Mouse (Mus musculus): Measurements from ENCODE around the gene Mvb12a. TPM values are rescaled to one million over a fixed set of nuclear protein-coding genes. Genes with fewer than 3 reads are reported as not detected.

Gene Mvb12a
- total RNA-seq (2021), result 10 to 100 TPM; 27.0 to 29.7 TPM
- 51.6 and 53.7 TPM in 2 replicates for polyA plus RNA-seq (2012; rRNA removed)
- long read RNA-seq, transcript Mvb12a-201 (9 exons, 1,062 nt), result major isoform, 15 of 17 reads
- long read RNA-seq, partial matches to known transcripts, result 0 of 17 reads
- long read RNA-seq, other reads (novel, unspliced or antisense), result 2 of 17 reads

- Histone ChIP-seq H3K27me3 (ENCODE audit: control insufficient read depth, insufficient read depth, low read length) (no peaks in the 10 kb centered on the region), H3K79me2 (replicated peaks; ENCODE audit: control insufficient read depth, insufficient read depth, low read length) (no peaks in the 10 kb centered on the region), H3K4me3 (peak within 1 kb of the TSS; percentile 85), H3K9ac (ENCODE audit: low read depth, low read length) (peak within 1 kb of the TSS; percentile 75), H3K27ac (peak within 1 kb of the TSS; percentile 85), H3K36me3 (ENCODE audit: control insufficient read depth, insufficient read depth, low read length) (no peaks in the 10 kb centered on the region), H3K4me1 (ENCODE audit: control insufficient read depth, insufficient read depth, low read length) (peaks cover 7% of the 10 kb centered on the region)
- intact Hi-C loops (cut with DNase I), result no loop called here
- DNase-seq, result peak; percentile 95 to 97
- TF ChIP-seq EP300 (IDR thresholded peaks at IDR 0.05; ENCODE audit: insufficient read depth, low read depth, low read length), result no peak
- peak; percentile 74 for TF ChIP-seq POLR2A (IDR thresholded peaks at IDR 0.05; ENCODE audit: insufficient read depth, low read depth, low read length)
- whole genome bisulfite sequencing, result under 1% methylated on average over 55 of the region's 55 CpGs
Observed at GRCm38 (mm10) chr8:71542632-71543343, at the start of gene Mvb12a. TSS of gene Mvb12a (plus strand) at chr8:71542922.

DNA sequence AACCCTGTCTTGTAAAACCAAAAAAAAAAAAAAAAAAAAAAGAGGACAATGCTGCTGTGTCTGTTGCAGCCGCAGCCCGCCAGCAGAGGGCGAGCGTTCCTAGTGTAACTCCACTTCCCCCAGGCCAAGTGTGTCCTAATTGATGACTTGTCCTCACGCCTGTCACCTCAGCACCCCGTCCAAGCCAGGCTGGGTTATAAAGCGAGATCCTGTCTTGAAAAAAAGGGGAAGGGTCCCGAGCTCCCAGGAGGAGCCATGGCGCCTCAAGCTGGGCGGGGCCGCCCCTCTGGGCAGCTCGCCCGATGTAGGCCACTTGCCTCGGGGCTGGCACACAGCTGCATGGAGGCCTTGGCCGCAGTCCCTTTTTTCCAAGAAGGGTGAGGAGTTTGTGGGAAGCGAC lies 47.7 kb upstream of the Mvb12a start:
- Histone ChIP-seq H3K4me1 (ENCODE audit: control insufficient read depth, insufficient read depth, low read length) (peaks cover 29% of the 10 kb centered on the region), H3K79me2 (replicated peaks; ENCODE audit: control insufficient read depth, insufficient read depth, low read length) (no peaks in the 10 kb centered on the region), H3K27ac (peak overlapping the region; percentile 85), H3K36me3 (ENCODE audit: control insufficient read depth, insufficient read depth, low read length) (peaks cover 2% of the 10 kb centered on the region; the same call in 1 of the 2 replicates), H3K4me3 (0 out of 2 replicates have a peak overlapping the region, but pooled peaks have one; percentile 34), H3K9ac (ENCODE audit: low read depth, low read length) (no peak overlapping the region), H3K27me3 (ENCODE audit: control insufficient read depth, insufficient read depth, low read length) (no peaks in the 10 kb centered on the region)
- no peak for TF ChIP-seq POLR2A (IDR thresholded peaks at IDR 0.05; ENCODE audit: insufficient read depth, low read depth, low read length)
- TF ChIP-seq EP300 (IDR thresholded peaks at IDR 0.05; ENCODE audit: insufficient read depth, low read depth, low read length), result peak; percentile 57; the same call in 1 of the 2 replicates
- peak; percentile 81 for TF ChIP-seq CTCF (IDR thresholded peaks at IDR 0.05)
- 5% methylated on average over 16 of the region's 16 CpGs for WGBS
- DNase-seq, result peak; percentile 88 to 91
- intact Hi-C loops (cut with DNase I), result loop anchor here (1.0 to 5.0 kb wide), 2 partner anchors 26 to 97 kb away; partner anchors contain the start of gene Pgls

DNA sequence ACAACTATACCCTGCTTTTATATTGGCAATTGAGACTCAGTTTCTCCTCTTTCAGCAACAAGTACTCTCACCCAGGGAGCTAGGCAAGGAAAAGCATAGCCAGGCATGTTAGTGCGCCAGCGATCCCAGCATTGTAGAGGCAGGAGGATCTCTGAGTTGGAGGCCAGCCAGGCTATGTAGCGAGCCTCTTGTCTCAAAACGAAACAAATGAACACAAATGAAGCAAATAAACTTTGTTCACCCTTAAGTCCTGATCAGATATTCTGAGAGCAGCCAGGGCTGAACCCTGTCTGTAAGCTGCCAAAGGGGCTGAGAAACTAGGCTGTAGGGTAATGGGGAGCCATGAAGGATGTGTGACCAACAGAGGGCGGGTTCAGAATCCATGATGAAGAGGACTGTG lies 46.9 kb upstream of the Mvb12a start:
- Histone ChIP-seq H3K27me3 (ENCODE audit: control insufficient read depth, insufficient read depth, low read length) (no peaks in the 10 kb centered on the region), H3K79me2 (replicated peaks; ENCODE audit: control insufficient read depth, insufficient read depth, low read length) (no peaks in the 10 kb centered on the region), H3K9ac (ENCODE audit: low read depth, low read length) (no peak overlapping the region), H3K4me3 (no peak overlapping the region), H3K27ac (peak overlapping the region; percentile 85), H3K36me3 (ENCODE audit: control insufficient read depth, insufficient read depth, low read length) (peaks cover 2% of the 10 kb centered on the region; the same call in 1 of the 2 replicates), H3K4me1 (ENCODE audit: control insufficient read depth, insufficient read depth, low read length) (peaks cover 29% of the 10 kb centered on the region)
- intact Hi-C loops (cut with DNase I), result loop anchor here (1.0 to 5.0 kb wide), 2 partner anchors 25 to 96 kb away; partner anchors contain the start of gene Pgls
- DNase-seq, result no peak
- TF ChIP-seq POLR2A (IDR thresholded peaks at IDR 0.05; ENCODE audit: insufficient read depth, low read depth, low read length), result no peak
- TF ChIP-seq EP300 (IDR thresholded peaks at IDR 0.05; ENCODE audit: insufficient read depth, low read depth, low read length), result no peak
- no peak for TF ChIP-seq CTCF (IDR thresholded peaks at IDR 0.05)
- 57% methylated on average over 5 of the region's 5 CpGs for WGBS

GRCm38 (mm10) chr8:71496481-71496880 lies 46.2 kb upstream of the Mvb12a start:
- Histone ChIP-seq H3K4me3 (no peak overlapping the region; the same call in 1 of the 2 replicates), H3K79me2 (replicated peaks; ENCODE audit: control insufficient read depth, insufficient read depth, low read length) (no peaks in the 10 kb centered on the region), H3K4me1 (ENCODE audit: control insufficient read depth, insufficient read depth, low read length) (peaks cover 29% of the 10 kb centered on the region), H3K27ac (peak overlapping the region; percentile 85), H3K36me3 (ENCODE audit: control insufficient read depth, insufficient read depth, low read length) (peaks cover 2% of the 10 kb centered on the region; the same call in 1 of the 2 replicates), H3K9ac (ENCODE audit: low read depth, low read length) (no peak overlapping the region), H3K27me3 (ENCODE audit: control insufficient read depth, insufficient read depth, low read length) (no peaks in the 10 kb centered on the region)
- WGBS, result 3% methylated on average over 11 of the region's 11 CpGs
- intact Hi-C loops (cut with DNase I), result loop anchor here (5.0 kb wide), 1 partner anchor 96 kb away; the partner anchor contains the start of gene Pgls
- DNase-seq, result peak; percentile 94
- TF ChIP-seq CTCF (IDR thresholded peaks at IDR 0.05) (peak; percentile 69), EP300 (IDR thresholded peaks at IDR 0.05; ENCODE audit: insufficient read depth, low read depth, low read length) (peak; percentile 70; the same call in 1 of the 2 replicates), POLR2A (IDR thresholded peaks at IDR 0.05; ENCODE audit: insufficient read depth, low read depth, low read length) (no peak)

DNA sequence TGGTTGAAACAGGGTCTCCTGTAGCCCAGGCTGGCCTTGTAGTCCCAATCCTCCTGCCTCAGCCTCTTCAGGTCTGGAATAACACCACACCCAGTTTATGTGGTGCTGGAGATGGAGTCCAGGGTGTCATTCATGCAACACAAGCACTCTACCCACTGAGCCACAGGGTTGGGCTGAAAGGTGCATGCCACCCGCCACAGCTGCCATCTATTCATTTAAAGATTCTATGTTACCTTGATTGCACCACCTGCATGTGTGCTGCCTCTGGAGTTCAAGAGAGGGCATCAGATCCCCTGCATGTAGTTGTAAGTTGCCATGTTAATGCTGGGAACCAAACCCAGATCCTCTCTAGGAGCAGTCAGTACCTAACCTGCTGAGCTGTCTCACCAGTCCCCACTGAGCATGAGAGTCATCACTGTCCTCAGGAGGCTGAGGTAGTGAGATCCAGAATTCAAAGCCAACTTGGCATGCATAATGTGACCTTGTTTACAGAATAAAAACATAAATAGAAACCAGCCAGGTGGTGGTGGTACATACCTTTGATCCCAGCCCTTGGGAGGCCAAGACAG lies 45.6 kb upstream of the Mvb12a start:
- no peak for TF ChIP-seq POLR2A (IDR thresholded peaks at IDR 0.05; ENCODE audit: insufficient read depth, low read depth, low read length)
- TF ChIP-seq CTCF (IDR thresholded peaks at IDR 0.05), result no peak
- no peak for TF ChIP-seq EP300 (IDR thresholded peaks at IDR 0.05; ENCODE audit: insufficient read depth, low read depth, low read length)
- WGBS, result 89% methylated on average over 1 of the region's 1 CpGs
- intact Hi-C loops (cut with DNase I), result loop anchor here (1.0 to 5.0 kb wide), 2 partner anchors 10 to 95 kb away; partner anchors contain the start of gene Pgls
- H3K4me1 ChIP-seq (ENCODE audit: control insufficient read depth, insufficient read depth, low read length), result peaks cover 29% of the 10 kb centered on the region
- H3K4me3 ChIP-seq, result no peak overlapping the region
- no peak for DNase-seq
- no peak overlapping the region for H3K9ac ChIP-seq (ENCODE audit: low read depth, low read length)
- H3K79me2 ChIP-seq (replicated peaks; ENCODE audit: control insufficient read depth, insufficient read depth, low read length), result no peaks in the 10 kb centered on the region
- peak overlapping the region; percentile 85 for H3K27ac ChIP-seq
- no peaks in the 10 kb centered on the region for H3K27me3 ChIP-seq (ENCODE audit: control insufficient read depth, insufficient read depth, low read length)
- H3K36me3 ChIP-seq (ENCODE audit: control insufficient read depth, insufficient read depth, low read length), result peaks cover 2% of the 10 kb centered on the region; the same call in 1 of the 2 replicates

Data from heart, adult 2 months (tissue).